Comparison of ENCODE assay signal across 27 mouse cellular contexts in genomic region chr2:148386927-148387326, GRCm38 (mm10). TPM values are rescaled to one million over a fixed set of nuclear protein-coding genes. Genes with fewer than 3 reads are reported as not detected.
"Had no signal": no experiment of that assay in that cellular context is flagged by ENCODE, and none has a peak within 500 bp of the region (broad histone marks: within the 10 kb centered on the region; RNA-seq: fewer than 3 reads in every experiment).

No protein-coding gene starts in this region.

- H3K9ac ChIP-seq: heart, embryonic 12.5 days; hindbrain, embryonic 13.5 days; hindbrain, embryonic 15.5 days; kidney, embryonic 15.5 days; limb, embryonic 12.5 days; liver, embryonic 13.5 days had no signal

- H3K27ac ChIP-seq: gastrocnemius, adult 2 months; heart, embryonic 10.5 days; hindbrain, embryonic 13.5 days; hindbrain, embryonic 15.5 days; hindbrain, postnatal 0 days; kidney, embryonic 15.5 days; kidney, postnatal 0 days; left cerebral cortex, adult 2 months; limb, embryonic 10.5 days; limb, embryonic 12.5 days; liver, embryonic 13.5 days had no signal

- ATAC-seq: hindbrain, postnatal 0 days had no signal

- H3K4me2 ChIP-seq: heart, embryonic 12.5 days; hindbrain, embryonic 13.5 days; hindbrain, embryonic 15.5 days; kidney, embryonic 15.5 days; limb, embryonic 12.5 days; liver, embryonic 11.5 days; liver, embryonic 13.5 days had no signal

- H3K36me3 ChIP-seq: heart, embryonic 10.5 days; heart, embryonic 12.5 days; hindbrain, embryonic 13.5 days; hindbrain, embryonic 15.5 days; kidney, embryonic 15.5 days; limb, embryonic 10.5 days; limb, embryonic 12.5 days; liver, embryonic 13.5 days had no signal

- H3K4me1 ChIP-seq: heart, embryonic 10.5 days; heart, embryonic 12.5 days; hindbrain, embryonic 13.5 days; hindbrain, embryonic 15.5 days; kidney, embryonic 15.5 days; limb, embryonic 10.5 days; limb, embryonic 12.5 days; liver, embryonic 13.5 days had no signal

- H3K9me3 ChIP-seq: heart, embryonic 10.5 days; heart, embryonic 12.5 days; hindbrain, embryonic 13.5 days; hindbrain, embryonic 15.5 days; kidney, embryonic 15.5 days; limb, embryonic 10.5 days; limb, embryonic 12.5 days; liver, embryonic 13.5 days had no signal

- H3K4me3 ChIP-seq: gastrocnemius, adult 2 months; heart, embryonic 10.5 days; heart, embryonic 12.5 days; hindbrain, embryonic 13.5 days; hindbrain, embryonic 15.5 days; kidney, embryonic 15.5 days; left cerebral cortex, adult 2 months; limb, embryonic 10.5 days; limb, embryonic 12.5 days; liver, embryonic 13.5 days had no signal

- DNase-seq: gastrocnemius, adult 2 months; gastrocnemius, postnatal 10 days; gastrocnemius, postnatal 25 days; heart, adult 18-20 months; heart, postnatal 10 days; heart, postnatal 36 days; kidney, adult 11 months; kidney, adult 2 months; kidney, adult 9 months; kidney, postnatal 14 days; kidney, postnatal 36 days; layer of hippocampus, adult 9-11 months; layer of hippocampus, postnatal 36 days; liver; liver, embryonic 13.5 days had no signal

- H3K27me3 ChIP-seq: hindbrain, embryonic 13.5 days; hindbrain, embryonic 15.5 days; kidney, embryonic 15.5 days; limb, embryonic 12.5 days; liver, embryonic 13.5 days had no signal

RNA-seq across cellular contexts. Expression of gene Sstr4, which starts 8.2 kb away (rescaled TPM):
- total RNA-seq: hematopoietic stem cell, adult 5-6 weeks had no signal
- polyA plus RNA-seq: liver, embryonic 13.5 days had no signal
